ENCODE assay signal across 7 mouse cellular contexts in the genomic region with DNA sequence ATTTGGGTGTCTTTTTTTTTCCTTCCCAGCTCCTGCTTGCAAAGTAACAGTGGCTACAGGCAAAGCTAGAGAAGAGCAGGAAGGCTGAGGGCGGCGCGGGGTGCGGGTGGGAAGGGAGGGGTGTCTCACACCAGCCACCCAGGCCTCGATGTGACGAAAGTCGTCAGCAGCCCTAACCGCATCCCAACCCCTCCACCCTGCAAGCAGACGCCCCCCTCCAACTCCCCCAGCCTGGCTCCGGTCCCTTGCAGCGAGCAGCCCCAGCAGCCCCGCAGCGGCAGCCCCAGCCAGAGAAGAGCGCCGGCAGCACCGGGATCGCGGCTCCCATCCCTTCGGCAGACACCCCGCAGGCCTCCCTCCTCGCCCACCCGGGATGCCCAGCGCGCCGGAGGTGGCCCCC. TPM values are rescaled to one million over a fixed set of nuclear protein-coding genes. Genes with fewer than 3 reads are reported as not detected.
DNase-seq lines count a peak whose midpoint lies in the region; ATAC-seq and TF ChIP-seq lines count a peak whose summit lies in the region.

No protein-coding gene starts in this region.

- WGBS in forebrain, embryonic 14.5 days: 0% methylated on average over 21 of the region's 25 CpGs
- WGBS in hindbrain, embryonic 12.5 days: under 1% methylated on average over 14 of the region's 25 CpGs
- 3% methylated on average over 22 of the region's 25 CpGs for WGBS in macrophage (ENCODE audit: missing documents)

- no peak for TF ChIP-seq EP300 in ES-Bruce4 (IDR thresholded peaks at IDR 0.05; ENCODE audit: insufficient read depth, low read depth, low read length)

- no peak overlapping the region for H3K27ac ChIP-seq in ES-Bruce4 (ENCODE audit: insufficient read depth, low read length)
- H3K27ac ChIP-seq in forebrain, embryonic 14.5 days (ENCODE audit: low read depth, low read length): peak overlapping the region; percentile 97
- H3K27ac ChIP-seq in hindbrain, embryonic 12.5 days: peak overlapping the region; percentile 99
- peak overlapping the region; percentile 98 for H3K27ac ChIP-seq in left cerebral cortex, adult 2 months
- no peak overlapping the region for H3K27ac ChIP-seq in macrophage

- H3K36me3 ChIP-seq in ES-Bruce4 (ENCODE audit: control insufficient read depth, insufficient read depth, low read length, poor library complexity, severe bottlenecking): no peaks in the 10 kb centered on the region
- no peaks in the 10 kb centered on the region for H3K36me3 ChIP-seq in forebrain, embryonic 14.5 days (ENCODE audit: control insufficient read depth, insufficient read depth, low read length)
- H3K36me3 ChIP-seq in hindbrain, embryonic 12.5 days: no peaks in the 10 kb centered on the region
- no peaks in the 10 kb centered on the region for H3K36me3 ChIP-seq in macrophage (ENCODE audit: inconsistent target)

- H3K4me1 ChIP-seq in ES-Bruce4 (ENCODE audit: control insufficient read depth, insufficient read depth, low read length): peaks cover 2% of the 10 kb centered on the region
- peaks cover 38% of the 10 kb centered on the region for H3K4me1 ChIP-seq in forebrain, embryonic 14.5 days (ENCODE audit: control insufficient read depth, insufficient read depth, low read length)
- H3K4me1 ChIP-seq in hindbrain, embryonic 12.5 days: peaks cover 49% of the 10 kb centered on the region

- H3K4me3 ChIP-seq in ES-Bruce4 (ENCODE audit: low read depth, low read length): peak overlapping the region; percentile 59
- H3K4me3 ChIP-seq in forebrain, embryonic 14.5 days (ENCODE audit: low read depth, low read length): peak overlapping the region; percentile 89
- peak overlapping the region; percentile 77 for H3K4me3 ChIP-seq in hindbrain, embryonic 12.5 days
- H3K4me3 ChIP-seq in left cerebral cortex, adult 2 months: peak overlapping the region; percentile 86
- H3K4me3 ChIP-seq in macrophage (ENCODE audit: inconsistent target): peak overlapping the region; percentile 38

- H3K4me2 ChIP-seq in forebrain, embryonic 14.5 days (ENCODE audit: low read length): peak overlapping the region; percentile 79
- peak overlapping the region; percentile 76 for H3K4me2 ChIP-seq in hindbrain, embryonic 12.5 days (replicated peaks)

- peak overlapping the region; percentile 84 for H3K9ac ChIP-seq in ES-Bruce4 (ENCODE audit: low read depth, poor library complexity, severe bottlenecking)
- peak overlapping the region; percentile 94 for H3K9ac ChIP-seq in forebrain, embryonic 14.5 days (ENCODE audit: low read length)
- H3K9ac ChIP-seq in hindbrain, embryonic 12.5 days: peak overlapping the region; percentile 98

- no peaks in the 10 kb centered on the region for H3K9me3 ChIP-seq in ES-Bruce4 (replicated peaks; ENCODE audit: control insufficient read depth, insufficient read depth, low read length, poor library complexity, severe bottlenecking)
- H3K9me3 ChIP-seq in forebrain, embryonic 14.5 days (replicated peaks; ENCODE audit: control insufficient read depth, low read length): no peaks in the 10 kb centered on the region
- H3K9me3 ChIP-seq in hindbrain, embryonic 12.5 days (replicated peaks): no peaks in the 10 kb centered on the region

- intact Hi-C loops in left cerebral cortex, adult 2 months (cut with DNase I): loop anchor here (2.0 to 5.0 kb wide), 3 partner anchors 42 to 143 kb away; no protein-coding TSS in a partner anchor

- ATAC-seq in forebrain, embryonic 14.5 days: peak; percentile 52
- peak; percentile 23 for ATAC-seq in hindbrain, embryonic 12.5 days (ENCODE audit: low FRiP score)

- no peak for TF ChIP-seq CTCF in ES-Bruce4 (IDR thresholded peaks at IDR 0.05; ENCODE audit: low read depth, low read length)
- no peak for TF ChIP-seq CTCF in left cerebral cortex, adult 2 months (IDR thresholded peaks at IDR 0.05)

- TF ChIP-seq POLR2A in ES-Bruce4 (IDR thresholded peaks at IDR 0.05; ENCODE audit: insufficient read depth, low read length): no peak

- H3K79me2 ChIP-seq in macrophage (ENCODE audit: inconsistent target): peaks cover 9% of the 10 kb centered on the region

- no peaks in the 10 kb centered on the region for H3K27me3 ChIP-seq in ES-Bruce4 (ENCODE audit: control insufficient read depth, insufficient read depth, low read length, poor library complexity, severe bottlenecking)
- H3K27me3 ChIP-seq in forebrain, embryonic 14.5 days (replicated peaks; ENCODE audit: control insufficient read depth, insufficient read depth, low read length): no peaks in the 10 kb centered on the region
- H3K27me3 ChIP-seq in hindbrain, embryonic 12.5 days: no peaks in the 10 kb centered on the region

- peak; percentile 66 for DNase-seq in adrenal gland, postnatal 14 days
- DNase-seq in forebrain, embryonic 14.5 days (ENCODE audit: low spot score): peak; percentile 64
- peak; percentile 53 to 62 for DNase-seq in left cerebral cortex, adult 2 months (ENCODE audit: extremely low spot score in 1 of 2, low spot score in 2 of 2)
- DNase-seq in right cerebral cortex, postnatal 14 days: peak; percentile 68

RNA-seq across cellular contexts. Expression of a gene that starts 0.4 kb away (rescaled TPM):
- 12.4 and 14.3 TPM in 2 replicates for polyA plus RNA-seq in ES-Bruce4 (2011; ENCODE audit: insufficient read depth, insufficient read length, low read depth, missing spikeins)
- total RNA-seq in adrenal gland, postnatal 14 days (2021): 91.7 and 92.5 TPM in 2 replicates
- 25.3 and 28.5 TPM in 2 replicates for polyA plus RNA-seq in forebrain, embryonic 14.5 days (2014; fragmentation: Nextera tagmentation; extraction: Ambion mirVana)
- polyA plus RNA-seq in hindbrain, embryonic 12.5 days (2016; fragmentation: Nextera tagmentation; extraction: Ambion mirVana): 51.0 and 58.8 TPM in 2 replicates
- total RNA-seq in left cerebral cortex, adult 2 months (2021): 10 to 100 TPM; 68.1 to 75.8 TPM
- total RNA-seq in macrophage (2018; cell fraction: chromatin; rRNA removed): 1 to 10 TPM in 21 of 26 experiments, under 1 TPM in 5; 0.25 to 3.9 (median 2.0) TPM
- 1 to 10 TPM; 1.2 to 4.4 (median 2.4) TPM for total RNA-seq in macrophage (2018; cell fraction: cytosol; rRNA removed)
- 1 to 10 TPM in 20 of 26 experiments, under 1 TPM in 6; 0.52 to 5.3 (median 1.9) TPM for total RNA-seq in macrophage (2018; cell fraction: nucleus; rRNA removed)
- 4.0 to 8.5 TPM (median 4.1 TPM) in 3 replicates for polyA plus RNA-seq in macrophage (2018)

Comparison
In these comparisons a context has a peak if more than half of its experiments do, and no peak if none do; other contexts are left out.
1. H3K27ac ChIP-seq: peak in forebrain, embryonic 14.5 days (single experiment), hindbrain, embryonic 12.5 days (single experiment) and left cerebral cortex, adult 2 months (single experiment); none in ES-Bruce4 (single experiment) and macrophage (single experiment).
2. H3K4me3 ChIP-seq: peak in every context shown above with its lines; median percentile 89 in forebrain, embryonic 14.5 days; 86 in left cerebral cortex, adult 2 months; 77 in hindbrain, embryonic 12.5 days; 59 in ES-Bruce4; 38 in macrophage.
3. Peak in every context shown above with its lines, with median percentiles within 50 percentile points of each other: H3K9ac ChIP-seq and DNase-seq.